Mouse (Mus musculus) A20 (cell line): ENCODE measurements around the gene Nrxn2.
A peak's percentile ranks its signal among the peaks of the same experiment; 100 is the strongest.

ENCODE experiments used
- DNase-seq: peaks from one replicate; pipeline ENCODE4 v3.0.0-alpha.2; 2011; ENCODE audit warnings: low read depth, low spot score

The Nrxn2 gene

GRCm38 (mm10) chr19:6418233-6418879, at the start of gene Nrxn2:
Nrxn2 (plus strand) TSS chr19:6418731.
- DNase-seq: peak; percentile 91

GRCm38 (mm10) chr19:6370175-6370574, 48.4 kb upstream of the Nrxn2 start:
- DNase-seq: no peak

- DNase-seq: no peak
Measured at GRCm38 (mm10) chr19:6372433-6372832, 46.1 kb upstream of the Nrxn2 start.

GRCm38 (mm10) chr19:6373539-6374400, 44.8 kb upstream of the Nrxn2 start:
- peak; percentile 65 for DNase-seq

GRCm38 (mm10) chr19:6374571-6374970, 44.0 kb upstream of the Nrxn2 start:
- no peak for DNase-seq

- DNase-seq: no peak
Measured at GRCm38 (mm10) chr19:6375423-6376254, 42.9 kb upstream of the Nrxn2 start.

- DNase-seq: no peak
Measured at GRCm38 (mm10) chr19:6376255-6376564, 42.3 kb upstream of the Nrxn2 start.

GRCm38 (mm10) chr19:6376643-6377042, 41.9 kb upstream of the Nrxn2 start:
- no peak for DNase-seq

GRCm38 (mm10) chr19:6377327-6378040, 41.0 kb upstream of the Nrxn2 start:
- DNase-seq: no peak

- no peak for DNase-seq
Measured at GRCm38 (mm10) chr19:6380411-6381166, 37.9 kb upstream of the Nrxn2 start.

- DNase-seq: no peak
Measured at GRCm38 (mm10) chr19:6381238-6381637, 37.3 kb upstream of the Nrxn2 start.

GRCm38 (mm10) chr19:6382323-6382924, 36.1 kb upstream of the Nrxn2 start:
- no peak for DNase-seq

- no peak for DNase-seq
Measured at GRCm38 (mm10) chr19:6383470-6383869, 35.1 kb upstream of the Nrxn2 start.

- no peak for DNase-seq
Measured at GRCm38 (mm10) chr19:6384128-6384527, 34.4 kb upstream of the Nrxn2 start, which contains the start of gene Pygm. Pygm (plus strand) TSS chr19:6384399.

- DNase-seq: no peak
Measured at GRCm38 (mm10) chr19:6384954-6385353, 33.6 kb upstream of the Nrxn2 start.

- no peak for DNase-seq
Measured at GRCm38 (mm10) chr19:6385419-6385818, 33.1 kb upstream of the Nrxn2 start.

GRCm38 (mm10) chr19:6385821-6386220, 32.7 kb upstream of the Nrxn2 start:
- no peak for DNase-seq

GRCm38 (mm10) chr19:6386234-6386633, 32.3 kb upstream of the Nrxn2 start:
- DNase-seq: no peak

- no peak for DNase-seq
Measured at GRCm38 (mm10) chr19:6388006-6388405, 30.5 kb upstream of the Nrxn2 start.

- DNase-seq: no peak
Measured at GRCm38 (mm10) chr19:6389803-6390202, 28.7 kb upstream of the Nrxn2 start.
